Mouse (Mus musculus): ENCODE measurements at regions not wholly inside any gene's neighbourhood (a gene's known extent, or its start where the extent isn't known, plus 50 kb on each side); places are given as distances from the start of the nearest gene placed in this dataset.
"Not testable (repeated sequence)": the region's sequence is repeated elsewhere in the genome, so short reads cannot be mapped to it uniquely, and the experiment has no call there.

DNA sequence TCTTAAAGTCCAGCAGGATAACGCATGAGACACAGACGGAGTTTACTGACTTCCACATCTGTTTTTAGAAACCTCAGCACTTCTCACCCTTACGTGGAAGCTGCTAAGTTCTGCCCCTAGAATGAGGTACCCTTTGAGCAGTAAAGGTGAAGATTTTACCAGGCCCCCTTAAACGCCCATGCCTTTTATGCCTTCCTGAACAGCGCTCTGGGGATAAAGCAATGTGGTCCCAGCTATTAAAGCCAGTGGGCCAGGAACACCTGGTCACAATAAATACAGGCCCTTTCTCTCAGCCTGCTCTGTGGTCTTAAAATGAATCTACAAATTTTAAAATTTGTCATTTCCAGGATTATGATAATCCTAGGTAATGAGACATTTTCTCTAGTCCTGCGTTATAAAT is 57.9 kb downstream of the Llph start:
- no peak for DNase-seq (ENCODE audit: low spot score in 2 of 2)

DNA sequence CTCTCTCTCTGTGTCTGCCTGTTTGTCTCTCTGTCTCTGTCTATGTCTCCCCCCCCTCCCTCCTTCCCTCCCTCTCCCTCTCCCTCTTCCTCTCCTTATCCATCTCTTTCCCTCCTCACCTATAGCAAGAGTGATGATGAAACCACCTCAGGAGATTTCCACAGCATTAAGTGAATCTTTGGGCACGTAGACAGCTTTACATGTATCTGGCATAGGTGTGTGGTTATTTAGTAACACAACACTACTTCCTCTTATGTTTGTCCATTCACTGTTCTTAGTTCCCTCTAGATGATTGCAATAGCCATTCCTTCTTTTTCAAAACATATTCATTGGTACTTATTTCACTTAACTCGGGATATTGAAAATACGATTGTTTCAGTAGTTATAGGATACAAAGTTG is 65.0 kb downstream of the Llph start:
- no peak for DNase-seq (ENCODE audit: low spot score in 2 of 2)

DNA sequence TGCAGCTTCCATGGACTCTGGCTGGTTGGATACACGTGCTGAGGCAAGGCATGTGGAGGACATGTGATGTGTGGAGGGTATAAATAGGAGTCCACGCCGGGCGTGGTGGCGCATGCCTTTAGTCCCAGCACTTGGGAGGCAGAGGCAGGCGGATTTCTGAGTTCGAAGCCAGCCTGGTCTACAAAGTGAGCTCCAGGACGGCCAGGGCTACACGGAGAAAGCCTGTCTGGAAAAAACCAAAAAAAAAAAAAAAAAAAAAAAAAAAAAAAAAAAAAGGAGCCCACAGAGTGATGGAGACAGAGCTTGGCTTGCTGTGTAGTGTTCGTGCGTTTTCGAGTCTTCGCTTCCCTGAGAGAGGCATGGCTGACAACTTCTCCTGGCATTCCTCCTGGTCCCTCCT is 66.5 kb downstream of the Llph start:
- DNase-seq (ENCODE audit: low spot score in 2 of 2) = not testable (repeated sequence)

DNA sequence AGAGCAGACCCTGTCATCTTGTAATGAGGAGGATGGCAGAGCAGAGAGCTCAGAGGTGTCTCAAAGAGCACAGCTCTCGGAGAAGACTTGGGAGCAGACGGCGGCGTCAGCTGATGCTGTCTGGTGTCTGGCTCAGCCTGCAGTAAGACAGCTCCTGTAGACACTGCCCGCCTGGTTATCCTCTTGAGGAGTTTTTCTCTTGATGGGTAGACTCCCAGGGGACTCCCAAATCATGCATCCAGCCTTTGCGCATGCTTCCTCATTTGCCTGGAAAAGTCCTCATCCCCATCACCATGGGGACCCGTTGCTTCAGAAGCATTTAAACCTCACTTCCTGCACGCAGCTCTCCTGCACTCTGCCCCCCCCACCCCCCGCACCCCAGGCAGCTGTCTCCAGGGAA is 67.6 kb downstream of the Llph start:
- DNase-seq (ENCODE audit: low spot score in 2 of 2) = no peak

DNA sequence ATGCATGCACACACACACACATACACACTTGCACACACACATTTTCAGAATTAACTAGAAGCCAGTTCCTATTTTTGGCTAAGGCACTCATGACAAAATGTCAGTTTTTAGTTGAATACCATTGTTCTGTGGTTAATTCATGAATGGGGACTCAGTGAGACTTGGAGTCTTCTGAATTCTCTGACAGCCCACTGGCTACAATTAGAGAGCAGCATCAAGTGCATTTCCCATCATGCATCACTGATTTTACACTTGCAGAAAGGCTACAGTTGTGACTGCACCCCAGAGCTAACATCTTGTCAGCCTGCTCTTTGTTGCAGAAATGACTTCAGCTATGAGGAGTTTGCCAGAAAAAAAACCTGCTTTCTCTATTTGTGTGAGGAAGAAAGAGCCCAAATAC is 70.4 kb downstream of the Llph start:
- DNase-seq (ENCODE audit: low spot score in 2 of 2) = no peak

DNA sequence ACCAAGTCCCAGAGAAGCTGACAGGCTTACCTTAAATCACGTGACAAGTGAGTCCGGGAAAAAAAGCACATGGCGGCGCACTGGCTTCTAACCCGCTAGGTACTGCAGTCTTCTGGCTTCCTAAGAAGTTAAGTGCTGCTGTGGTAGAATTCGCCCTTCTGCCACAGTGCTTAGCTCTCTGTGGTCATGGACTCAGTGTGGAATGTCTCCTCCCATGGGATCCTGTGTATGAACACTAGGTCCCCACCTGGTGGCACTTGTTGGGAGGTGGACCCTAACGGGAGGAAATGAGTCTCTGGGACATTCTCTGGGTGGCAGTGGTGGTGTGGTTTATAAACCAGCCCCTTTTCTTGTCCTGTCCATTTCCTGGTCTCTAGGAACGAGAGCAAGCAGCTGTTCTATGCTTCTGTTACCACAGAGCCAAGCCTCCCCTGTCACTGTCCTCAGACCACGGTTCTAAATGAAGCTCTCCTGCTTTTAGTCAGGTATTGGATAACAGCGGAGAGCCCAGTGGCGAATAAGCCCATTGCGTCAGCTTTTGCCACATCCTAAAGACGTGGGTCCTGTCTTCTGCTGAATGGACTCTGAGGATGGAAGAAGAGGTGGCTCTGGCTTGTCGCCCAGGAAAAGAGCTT is 71.5 kb downstream of the Llph start:
- DNase-seq (ENCODE audit: low spot score in 2 of 2) = no peak

DNA sequence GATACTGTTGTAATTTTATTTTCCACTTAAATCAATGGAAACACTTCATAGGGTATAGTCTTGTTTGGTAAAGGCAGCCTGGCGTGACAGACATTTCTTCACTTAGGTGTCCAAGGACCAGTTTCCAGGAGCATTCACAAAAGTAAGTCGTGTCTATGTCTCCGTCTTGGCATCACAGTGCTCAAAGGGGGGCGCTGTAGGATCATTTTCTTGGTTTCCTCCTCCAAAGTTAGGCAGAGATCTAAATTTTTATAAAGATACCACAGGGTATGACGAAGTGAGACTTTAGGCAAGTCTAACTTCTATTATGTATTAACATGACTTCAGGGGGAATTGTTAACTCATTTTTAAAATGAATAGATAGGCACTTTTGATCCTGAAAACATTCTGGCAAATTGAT is 79.1 kb downstream of the Llph start:
- DNase-seq (ENCODE audit: low spot score in 2 of 2) = peak in 1 of 2 experiments; percentile 46

DNA sequence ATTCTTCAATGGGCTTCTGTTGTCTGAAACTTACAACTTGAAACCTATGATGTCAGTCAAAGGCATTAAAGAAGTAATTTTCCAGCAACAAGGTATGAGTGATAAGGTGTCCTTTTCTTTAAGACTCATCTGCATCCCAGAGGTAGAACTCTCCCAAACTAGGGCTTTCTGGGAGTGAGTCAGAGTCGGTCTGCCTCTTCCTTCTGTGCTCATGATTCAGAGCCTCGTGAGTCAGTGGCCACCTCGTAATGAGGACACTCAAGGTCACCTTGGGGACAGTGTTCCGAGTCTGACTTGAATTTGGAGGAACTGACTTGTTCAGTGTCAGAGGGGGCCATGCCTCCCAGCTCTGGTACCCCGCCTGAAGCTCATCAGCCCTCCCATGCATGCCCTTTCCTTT is 81.8 kb downstream of the Llph start:
- no peak for DNase-seq (ENCODE audit: low spot score in 2 of 2)

Data from layer of hippocampus, adult 18-20 months (tissue).